Mouse (Mus musculus): ENCODE measurements at regions not wholly inside any gene's neighbourhood (a gene's known extent, or its start where the extent isn't known, plus 50 kb on each side); places are given as distances from the start of the nearest gene placed in this dataset.

- H3K27ac ChIP-seq (ENCODE audit: insufficient read depth, low read depth, low read length, poor library complexity, severe bottlenecking), result no peak overlapping the region
- no peak overlapping the region for H3K4me3 ChIP-seq (ENCODE audit: insufficient read depth in 1 of 2, low read depth in 1 of 2, low read length in 2 of 2, poor library complexity in 1 of 2, severe bottlenecking in 1 of 2)
- no peak for DNase-seq (ENCODE audit: low read depth, low spot score)
- no peak overlapping the region for H3K9ac ChIP-seq (ENCODE audit: insufficient read depth, low read depth, low read length, poor library complexity, severe bottlenecking)
- H3K36me3 ChIP-seq (ENCODE audit: control insufficient read depth, insufficient read depth, low read length, poor library complexity, severe bottlenecking), result no peaks in the 10 kb centered on the region
- TF ChIP-seq ZC3H11A (IDR thresholded peaks at IDR 0.05; ENCODE audit: borderline replicate concordance, low read depth, low read length) (no peak), ZNF384 (IDR thresholded peaks at IDR 0.05; ENCODE audit: low read depth, low read length) (no peak), HCFC1 (IDR thresholded peaks at IDR 0.05; ENCODE audit: borderline replicate concordance, insufficient read depth, low read length) (no peak), MAFK (IDR thresholded peaks at IDR 0.05; ENCODE audit: insufficient read depth, low read depth, low read length) (no peak), CHD2 (IDR thresholded peaks at IDR 0.05; ENCODE audit: low read depth, low read length) (no peak)
- no peaks in the 10 kb centered on the region for H3K9me3 ChIP-seq (ENCODE audit: control insufficient read depth, insufficient read depth, low read depth, low read length)
- peaks cover 0 to 2% of the 10 kb centered on the region in 2 experiments; a peak in 1 of 4 replicates for H3K4me1 ChIP-seq (ENCODE audit: control insufficient read depth in 2 of 2, insufficient read depth in 2 of 2, low read length in 2 of 2, poor library complexity in 1 of 2)
- in situ Hi-C loops (cut with MboI; ENCODE audit: low sequenced_read_pairs in 2 of 2, unreplicated experiment in 2 of 2), result loop anchor here (25.0 kb wide), 2 partner anchors 1043 to 1093 kb away; no protein-coding TSS in a partner anchor
Measured at GRCm38 (mm10) chr13:84754821-84755725, 434.1 kb upstream of the Ccnh start.

- no peak for DNase-seq (ENCODE audit: low read depth, low spot score)
- in situ Hi-C loops (cut with MboI; ENCODE audit: low sequenced_read_pairs in 2 of 2, unreplicated experiment in 2 of 2), result loop anchor here (25.0 kb wide), 2 partner anchors 1045 to 1095 kb away; no protein-coding TSS in a partner anchor
- Histone ChIP-seq H3K4me1 (ENCODE audit: control insufficient read depth in 2 of 2, insufficient read depth in 2 of 2, low read length in 2 of 2, poor library complexity in 1 of 2) (peaks cover 0 to 2% of the 10 kb centered on the region in 2 experiments; a peak in 1 of 4 replicates), H3K9me3 (ENCODE audit: control insufficient read depth, insufficient read depth, low read depth, low read length) (no peaks in the 10 kb centered on the region), H3K27ac (ENCODE audit: insufficient read depth, low read depth, low read length, poor library complexity, severe bottlenecking) (no peak overlapping the region), H3K9ac (ENCODE audit: insufficient read depth, low read depth, low read length, poor library complexity, severe bottlenecking) (no peak overlapping the region), H3K4me3 (ENCODE audit: insufficient read depth in 1 of 2, low read depth in 1 of 2, low read length in 2 of 2, poor library complexity in 1 of 2, severe bottlenecking in 1 of 2) (no peak overlapping the region), H3K36me3 (ENCODE audit: control insufficient read depth, insufficient read depth, low read length, poor library complexity, severe bottlenecking) (no peaks in the 10 kb centered on the region)
- no peak for TF ChIP-seq HCFC1 (IDR thresholded peaks at IDR 0.05; ENCODE audit: borderline replicate concordance, insufficient read depth, low read length)
- no peak for TF ChIP-seq MAFK (IDR thresholded peaks at IDR 0.05; ENCODE audit: insufficient read depth, low read depth, low read length)
- TF ChIP-seq ZC3H11A (IDR thresholded peaks at IDR 0.05; ENCODE audit: borderline replicate concordance, low read depth, low read length), result no peak
- no peak for TF ChIP-seq ZNF384 (IDR thresholded peaks at IDR 0.05; ENCODE audit: low read depth, low read length)
- TF ChIP-seq CHD2 (IDR thresholded peaks at IDR 0.05; ENCODE audit: low read depth, low read length), result no peak
Measured at GRCm38 (mm10) chr13:84756796-84757335, 432.3 kb upstream of the Ccnh start.

DNA sequence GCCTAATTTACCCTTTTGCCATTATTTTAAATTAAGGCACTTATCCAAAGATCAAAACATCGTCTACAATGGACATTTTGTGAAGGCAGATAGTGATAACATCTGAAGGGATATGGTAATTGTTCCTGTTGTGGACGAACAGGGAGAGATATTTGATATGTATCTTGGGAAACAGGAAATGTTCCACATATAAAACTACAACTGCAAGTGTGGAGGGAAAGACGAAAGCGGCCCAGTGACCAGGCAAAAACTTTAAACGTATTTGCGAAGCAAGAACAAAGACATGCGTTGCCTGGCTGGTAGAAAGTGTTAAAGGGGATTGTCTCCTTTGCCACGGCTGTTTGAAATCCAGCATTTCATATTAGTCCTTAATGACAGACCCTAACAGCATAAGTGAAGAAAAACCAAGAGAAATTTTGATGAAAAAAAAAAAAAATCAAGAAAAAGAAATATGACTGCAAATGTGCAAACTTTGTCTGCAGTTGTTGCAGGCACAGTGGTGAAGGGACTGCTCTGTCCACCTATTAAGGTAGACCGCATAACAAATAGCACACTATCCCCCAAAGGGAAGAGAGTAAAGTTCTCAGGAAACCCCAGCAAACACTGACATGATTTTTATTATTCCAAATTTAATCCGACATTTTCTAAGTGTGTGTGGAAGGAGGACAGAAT is 431.2 kb upstream of the Ccnh start:
- Histone ChIP-seq H3K27ac (ENCODE audit: insufficient read depth, low read depth, low read length, poor library complexity, severe bottlenecking) (no peak overlapping the region), H3K36me3 (ENCODE audit: control insufficient read depth, insufficient read depth, low read length, poor library complexity, severe bottlenecking) (no peaks in the 10 kb centered on the region), H3K9me3 (ENCODE audit: control insufficient read depth, insufficient read depth, low read depth, low read length) (no peaks in the 10 kb centered on the region), H3K4me1 (ENCODE audit: control insufficient read depth in 2 of 2, insufficient read depth in 2 of 2, low read length in 2 of 2, poor library complexity in 1 of 2) (no peaks in the 10 kb centered on the region), H3K4me3 (ENCODE audit: insufficient read depth in 1 of 2, low read depth in 1 of 2, low read length in 2 of 2, poor library complexity in 1 of 2, severe bottlenecking in 1 of 2) (no peak overlapping the region), H3K9ac (ENCODE audit: insufficient read depth, low read depth, low read length, poor library complexity, severe bottlenecking) (no peak overlapping the region)
- TF ChIP-seq ZNF384 (IDR thresholded peaks at IDR 0.05; ENCODE audit: low read depth, low read length) (no peak), ZC3H11A (IDR thresholded peaks at IDR 0.05; ENCODE audit: borderline replicate concordance, low read depth, low read length) (no peak), CHD2 (IDR thresholded peaks at IDR 0.05; ENCODE audit: low read depth, low read length) (no peak), MAFK (IDR thresholded peaks at IDR 0.05; ENCODE audit: insufficient read depth, low read depth, low read length) (no peak), HCFC1 (IDR thresholded peaks at IDR 0.05; ENCODE audit: borderline replicate concordance, insufficient read depth, low read length) (no peak)
- in situ Hi-C loops (cut with MboI; ENCODE audit: low sequenced_read_pairs in 2 of 2, unreplicated experiment in 2 of 2), result loop anchor here (25.0 kb wide), 2 partner anchors 1046 to 1096 kb away; no protein-coding TSS in a partner anchor
- DNase-seq (ENCODE audit: low read depth, low spot score), result no peak

DNA sequence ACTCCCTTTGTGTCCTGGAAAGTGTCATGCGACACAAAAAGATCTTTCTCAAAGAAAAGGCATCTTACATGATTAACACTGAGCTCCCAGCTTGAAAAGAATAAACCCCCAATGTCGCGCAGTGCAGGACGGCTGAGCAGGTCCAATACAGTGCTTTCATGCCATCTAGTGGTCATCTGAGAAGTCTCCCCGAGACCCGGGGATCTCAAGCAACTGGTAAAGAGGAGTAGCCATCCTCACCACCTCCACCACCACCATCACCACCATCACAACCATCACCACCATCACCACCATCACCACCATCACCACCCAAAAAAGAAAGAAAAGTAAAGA is 430.7 kb upstream of the Ccnh start:
- TF ChIP-seq ZC3H11A (IDR thresholded peaks at IDR 0.05; ENCODE audit: borderline replicate concordance, low read depth, low read length) (peak; percentile 84; the same call in 1 of the 2 replicates), CHD2 (IDR thresholded peaks at IDR 0.05; ENCODE audit: low read depth, low read length) (no peak), ZNF384 (IDR thresholded peaks at IDR 0.05; ENCODE audit: low read depth, low read length) (no peak)
- H3K9me3 ChIP-seq (ENCODE audit: control insufficient read depth, insufficient read depth, low read depth, low read length), result no peaks in the 10 kb centered on the region
- in situ Hi-C loops (cut with MboI; ENCODE audit: low sequenced_read_pairs in 2 of 2, unreplicated experiment in 2 of 2), result loop anchor here (25.0 kb wide), 2 partner anchors 1046 to 1096 kb away; no protein-coding TSS in a partner anchor
- no peak overlapping the region for H3K4me3 ChIP-seq (ENCODE audit: insufficient read depth in 1 of 2, low read depth in 1 of 2, low read length in 2 of 2, poor library complexity in 1 of 2, severe bottlenecking in 1 of 2)
- no peaks in the 10 kb centered on the region for H3K36me3 ChIP-seq (ENCODE audit: control insufficient read depth, insufficient read depth, low read length, poor library complexity, severe bottlenecking)
- no peak overlapping the region for H3K9ac ChIP-seq (ENCODE audit: insufficient read depth, low read depth, low read length, poor library complexity, severe bottlenecking)
- peak; percentile 38 for DNase-seq (ENCODE audit: low read depth, low spot score)
- no peaks in the 10 kb centered on the region for H3K4me1 ChIP-seq (ENCODE audit: control insufficient read depth in 2 of 2, insufficient read depth in 2 of 2, low read length in 2 of 2, poor library complexity in 1 of 2)
- H3K27ac ChIP-seq (ENCODE audit: insufficient read depth, low read depth, low read length, poor library complexity, severe bottlenecking), result no peak overlapping the region

Data from ES-E14 (cell line).